Mouse (Mus musculus) kidney, embryonic 14.5 days (tissue): ENCODE data around the gene Coq5. TPM values are rescaled to one million over a fixed set of nuclear protein-coding genes. Genes with fewer than 3 reads are reported as not detected.

Experiments
- ATAC-seq: fragments of 200-750 bp; cut with Nextera tagmentation; 2 replicates; pipeline ENCODE4 v1.8.0; 2017; ENCODE audit warnings: moderate number of reproducible peaks, mild to moderate bottlenecking, moderate TSS enrichment, moderate library complexity; ENCODE audit not compliant: low FRiP score, low TSS enrichment
- H3K27ac ChIP-seq: fragments of 300-500 bp; sonication (generic); 2 replicates; pipeline ENCODE4 v1.5.1; 2014; ENCODE audit warnings: low read depth, mild to moderate bottlenecking, low read length, moderate library complexity, mixed read lengths
- H3K27me3 ChIP-seq: fragments of 300-500 bp; sonication (generic); 2 replicates; pipeline ENCODE4 v1.6.1; 2014; ENCODE audit warnings: mild to moderate bottlenecking, low read length; ENCODE audit not compliant: control insufficient read depth, insufficient read depth
- H3K36me3 ChIP-seq: fragments of 300-500 bp; sonication (generic); 2 replicates; pipeline ENCODE4 v1.6.1; 2014; ENCODE audit warnings: low read length, mixed read lengths; ENCODE audit not compliant: control insufficient read depth, insufficient read depth
- H3K4me1 ChIP-seq: fragments of 300-500 bp; sonication (generic); 2 replicates; pipeline ENCODE4 v1.6.1; 2014; ENCODE audit warnings: low read length, mixed read lengths; ENCODE audit not compliant: control insufficient read depth, insufficient read depth
- H3K4me2 ChIP-seq: fragments of 300-500 bp; sonication (generic); replicated peaks from 2 replicates; pipeline ENCODE4 v1.6.1; 2014; ENCODE audit warnings: low read depth, mild to moderate bottlenecking, low read length
- H3K4me3 ChIP-seq: fragments of 300-500 bp; sonication (generic); 2 replicates; pipeline ENCODE4 v1.5.1; 2014; ENCODE audit warnings: mild to moderate bottlenecking, low read length
- H3K9ac ChIP-seq: fragments of 300-500 bp; sonication (generic); 2 replicates; pipeline ENCODE4 v1.6.1; 2014; ENCODE audit warnings: low read depth, mild to moderate bottlenecking, low read length, moderate library complexity
- H3K9me3 ChIP-seq: fragments of 300-500 bp; sonication (generic); 2 replicates; pipeline ENCODE4 v1.6.1; 2016; ENCODE audit warnings: low read length; ENCODE audit not compliant: control insufficient read depth
- WGBS: fragments of 180-500 bp; shearing (Covaris S2); extraction: QIAGEN DNeasy Blood & Tissue Kit; methylation state at CpG from one replicate; pipeline ENCODE4 v1.1.7; 2014; 5-methylcytosine and 5-hydroxymethylcytosine counted together
- polyA plus RNA-seq: library from polyadenylated mRNA; unstranded; fragments of >200 nt; fragmentation: Nextera tagmentation; extraction: Ambion mirVana; gene quantifications from 2 replicates; pipeline ENCODE4 v1.2.1, GENCODE M21; 2014

Gene Coq5
- polyA plus RNA-seq, 1 experiment from 2014 or later = 58.8 TPM

GRCm38 (mm10) chr5:115262502-115263291, 16.8 kb upstream of the Coq5 start:
- Histone ChIP-seq H3K4me2 (no peak overlapping the region), H3K9me3 (no peaks in the 10 kb centered on the region), H3K36me3 (peaks cover 49% of the 10 kb centered on the region), H3K27ac (no peak overlapping the region), H3K27me3 (no peaks in the 10 kb centered on the region), H3K9ac (no peak overlapping the region), H3K4me3 (no peak overlapping the region), H3K4me1 (no peaks in the 10 kb centered on the region)
- WGBS = 90% methylated on average over 14 of the region's 14 CpGs
- no peak for ATAC-seq

DNA sequence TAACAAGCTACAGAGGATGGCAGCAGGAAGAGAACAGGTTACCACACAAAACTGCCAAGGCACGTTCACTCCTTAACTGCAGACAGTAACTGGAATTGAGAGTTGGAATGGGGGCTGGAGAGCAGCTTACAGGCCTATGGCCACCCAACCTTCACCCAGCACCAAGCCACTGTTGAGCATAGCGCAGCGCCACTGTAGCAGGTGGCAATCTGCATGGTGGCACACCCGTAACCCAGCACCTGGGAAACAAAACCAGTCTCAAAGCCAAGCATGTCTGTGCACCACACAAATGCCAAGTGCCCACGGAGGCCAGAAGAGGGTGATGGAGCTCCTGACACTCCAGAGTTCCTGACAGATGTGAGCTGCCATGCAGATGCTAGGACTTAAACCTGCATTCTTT, 13.1 kb upstream of the Coq5 start:
- Histone ChIP-seq H3K9me3 (no peaks in the 10 kb centered on the region), H3K36me3 (peaks cover 33% of the 10 kb centered on the region), H3K27me3 (no peaks in the 10 kb centered on the region), H3K4me3 (no peak overlapping the region), H3K27ac (no peak overlapping the region), H3K4me2 (no peak overlapping the region), H3K9ac (no peak overlapping the region), H3K4me1 (peaks cover 22% of the 10 kb centered on the region)
- WGBS = 87% methylated on average over 5 of the region's 5 CpGs
- no peak for ATAC-seq

DNA sequence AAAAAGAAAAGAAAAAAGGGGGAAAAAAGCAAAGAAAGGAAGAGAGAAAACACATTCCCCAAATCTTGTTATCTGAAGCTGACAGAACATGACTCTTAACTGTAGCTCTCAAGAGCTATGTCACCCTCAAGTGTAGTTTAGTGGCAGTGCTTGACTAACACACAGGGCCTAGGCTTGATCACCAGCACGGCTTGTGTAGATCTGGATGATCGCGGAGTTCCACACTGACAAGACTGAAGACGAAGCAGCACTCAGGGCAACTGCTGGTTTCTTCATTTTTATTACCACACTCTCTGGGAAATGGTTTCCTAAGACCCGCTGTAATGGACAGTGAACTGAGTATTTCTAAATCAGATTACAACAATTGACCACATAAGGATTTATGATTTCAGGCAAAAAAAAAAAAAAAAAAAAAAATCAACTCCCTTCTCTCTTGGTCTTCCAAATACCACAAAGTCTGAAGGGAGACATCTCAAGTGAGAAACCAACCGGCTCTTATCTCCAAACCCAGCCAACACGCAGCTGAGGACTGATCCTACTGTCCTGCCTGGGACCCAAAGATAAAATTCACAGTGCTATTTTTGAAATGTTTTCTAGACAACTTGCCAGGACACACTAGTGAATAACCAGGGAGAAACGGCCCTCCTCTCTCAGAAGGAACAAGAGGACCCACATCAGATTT, 12.5 kb upstream of the Coq5 start:
- Histone ChIP-seq H3K4me1 (peaks cover 23% of the 10 kb centered on the region), H3K36me3 (peaks cover 33% of the 10 kb centered on the region), H3K27ac (no peak overlapping the region), H3K4me3 (no peak overlapping the region), H3K4me2 (no peak overlapping the region), H3K9ac (no peak overlapping the region), H3K9me3 (no peaks in the 10 kb centered on the region), H3K27me3 (no peaks in the 10 kb centered on the region)
- 90% methylated on average over 8 of the region's 8 CpGs for WGBS
- ATAC-seq = no peak

DNA sequence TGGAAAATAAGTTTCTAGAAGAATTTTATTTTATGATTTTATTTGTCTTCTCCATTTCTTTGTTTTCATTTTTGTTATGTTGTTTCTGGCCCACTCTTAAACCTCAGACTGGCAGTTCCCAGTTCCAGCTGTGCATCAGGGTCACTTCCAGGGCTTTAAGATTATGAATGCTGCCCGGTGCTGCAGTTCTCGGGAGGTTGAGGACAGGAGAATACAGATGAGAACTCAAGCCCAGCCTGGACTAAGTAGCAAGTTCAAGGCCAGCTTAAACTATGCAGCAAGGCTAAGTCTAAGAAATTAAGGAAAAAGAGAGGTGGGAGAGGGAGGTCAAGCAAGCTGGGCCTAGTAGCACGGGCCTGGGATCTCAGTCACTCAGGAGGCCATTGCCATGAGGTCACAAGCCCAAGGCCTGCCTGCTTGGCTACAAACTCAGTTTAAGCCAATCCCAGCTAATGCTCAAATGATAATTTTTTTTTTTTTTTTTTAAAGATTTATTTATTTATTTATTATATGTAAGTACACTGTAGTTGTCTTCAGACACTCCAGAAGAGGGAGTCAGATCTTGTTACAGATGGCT, 11.9 kb upstream of the Coq5 start:
- Histone ChIP-seq H3K27me3 (no peaks in the 10 kb centered on the region), H3K4me2 (no peak overlapping the region), H3K36me3 (peaks cover 29% of the 10 kb centered on the region), H3K4me3 (no peak overlapping the region), H3K27ac (no peak overlapping the region; the same call in 1 of the 2 replicates), H3K4me1 (peaks cover 23% of the 10 kb centered on the region), H3K9ac (no peak overlapping the region), H3K9me3 (no peaks in the 10 kb centered on the region)
- no peak for ATAC-seq
- 85% methylated on average over 3 of the region's 3 CpGs for WGBS

DNA sequence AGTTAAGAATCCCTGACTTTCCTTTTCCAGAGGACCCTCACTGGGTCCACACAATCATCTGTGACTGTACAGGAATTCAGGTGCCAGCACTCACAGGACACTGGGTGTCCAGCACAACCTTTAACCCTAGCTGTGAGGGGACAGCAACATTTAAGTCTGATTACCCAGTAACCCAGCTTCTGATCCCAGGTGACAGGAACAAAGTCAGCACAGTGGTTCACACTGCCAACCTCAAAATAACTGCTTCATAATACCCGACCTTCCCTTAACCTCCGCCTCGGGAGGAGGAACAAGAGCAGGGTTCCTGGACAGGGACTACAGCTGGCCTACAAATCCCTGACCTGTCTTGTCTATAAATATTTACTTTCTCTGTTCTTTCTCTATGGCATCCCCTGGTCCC, 11.2 kb upstream of the Coq5 start:
- Histone ChIP-seq H3K4me1 (peaks cover 25% of the 10 kb centered on the region), H3K4me3 (no peak overlapping the region), H3K27ac (no peak overlapping the region), H3K27me3 (no peaks in the 10 kb centered on the region), H3K9ac (no peak overlapping the region), H3K4me2 (no peak overlapping the region), H3K36me3 (peaks cover 25% of the 10 kb centered on the region), H3K9me3 (no peaks in the 10 kb centered on the region)
- no peak for ATAC-seq
- WGBS = 64% methylated on average over 3 of the region's 3 CpGs

DNA sequence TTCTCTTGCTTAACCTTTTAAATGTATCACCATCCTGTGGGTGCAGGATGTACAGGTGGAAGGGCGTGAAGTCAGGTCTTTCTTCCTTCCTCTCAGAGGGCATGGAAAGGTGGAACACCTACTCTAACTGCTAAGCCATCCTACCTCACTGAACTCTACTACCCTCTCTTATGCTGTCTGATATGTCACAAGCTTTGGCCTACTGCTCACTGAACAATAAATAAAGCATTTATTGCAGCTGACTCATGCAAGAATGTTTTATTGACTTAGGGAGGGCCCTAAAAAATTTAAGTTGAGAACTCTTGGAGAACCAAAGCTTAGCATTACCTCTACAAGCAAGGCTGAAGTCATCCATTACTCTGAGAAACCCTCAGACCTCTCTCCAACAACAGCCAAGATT, 9.5 kb upstream of the Coq5 start:
- no peaks in the 10 kb centered on the region for H3K27me3 ChIP-seq
- H3K36me3 ChIP-seq = peaks cover 22% of the 10 kb centered on the region
- no peaks in the 10 kb centered on the region for H3K9me3 ChIP-seq
- ATAC-seq = no peak
- WGBS = 82% methylated on average over 1 of the region's 1 CpGs
- H3K4me3 ChIP-seq = peak overlapping the region; percentile 98; the same call in 1 of the 2 replicates
- H3K9ac ChIP-seq = no peak overlapping the region; the same call in 1 of the 2 replicates
- peaks cover 27% of the 10 kb centered on the region for H3K4me1 ChIP-seq
- H3K4me2 ChIP-seq = peak overlapping the region; percentile 89
- no peak overlapping the region for H3K27ac ChIP-seq

GRCm38 (mm10) chr5:115271931-115272811, 7.3 kb upstream of the Coq5 start:
- under 1% methylated on average over 71 of the region's 77 CpGs for WGBS
- peak; percentile 63 for ATAC-seq
- H3K4me2 ChIP-seq = peak overlapping the region; percentile 89
- H3K9ac ChIP-seq = peak overlapping the region; percentile 96
- peak overlapping the region; percentile 98 for H3K4me3 ChIP-seq
- no peaks in the 10 kb centered on the region for H3K27me3 ChIP-seq
- no peaks in the 10 kb centered on the region for H3K9me3 ChIP-seq
- peaks cover 13% of the 10 kb centered on the region for H3K36me3 ChIP-seq
- H3K27ac ChIP-seq = peak overlapping the region; percentile 83
- peaks cover 27% of the 10 kb centered on the region for H3K4me1 ChIP-seq

DNA sequence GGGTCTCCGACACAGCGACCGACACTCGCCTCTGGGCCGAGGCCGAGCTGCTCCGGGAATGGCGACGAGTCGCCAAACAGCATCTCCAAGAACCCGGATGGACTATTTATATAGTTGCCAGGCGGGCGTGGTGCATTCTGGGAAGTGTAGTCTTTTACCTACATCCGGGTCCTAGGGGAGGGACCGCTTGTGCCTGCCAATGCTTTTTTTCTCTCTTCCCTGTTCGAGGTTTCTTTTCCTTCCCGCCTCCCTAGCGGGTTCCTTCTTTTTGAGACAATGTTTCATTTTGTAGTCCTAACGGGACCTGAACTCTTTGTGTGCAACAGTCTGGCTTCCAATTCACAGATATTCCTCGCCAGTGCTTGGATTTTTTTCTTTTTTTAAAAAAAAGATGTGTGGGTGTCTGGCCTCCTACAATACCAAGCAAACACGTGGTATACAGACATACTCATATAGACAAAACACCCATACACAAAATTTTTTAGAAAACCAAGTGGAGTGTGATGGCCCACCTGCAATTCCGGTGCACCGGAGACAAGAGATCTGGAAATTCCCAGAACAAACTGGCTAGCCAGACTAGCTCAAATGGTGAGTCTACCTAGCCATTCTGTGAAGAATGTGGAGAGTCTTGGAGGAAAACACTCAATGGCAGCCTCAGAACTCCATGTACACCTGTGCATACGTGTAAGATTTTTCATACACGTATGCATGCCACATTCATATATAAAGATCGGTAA, 6.5 kb upstream of the Coq5 start, which contains the start of gene Rnf10:
Gene Rnf10 (minus strand): TSS at position 87 of the 737 bp plus-strand sequence.
- peak within 1 kb of the TSS; percentile 96 for H3K9ac ChIP-seq
- H3K4me1 ChIP-seq = peaks cover 27% of the 10 kb centered on the region
- peaks cover 13% of the 10 kb centered on the region for H3K36me3 ChIP-seq
- H3K4me2 ChIP-seq = peak within 1 kb of the TSS; percentile 89
- no peaks in the 10 kb centered on the region for H3K27me3 ChIP-seq
- WGBS = 15% methylated on average over 24 of the region's 26 CpGs
- ATAC-seq = peak; percentile 92
- H3K9me3 ChIP-seq = no peaks in the 10 kb centered on the region
- peak within 1 kb of the TSS; percentile 83 for H3K27ac ChIP-seq
- H3K4me3 ChIP-seq = peak within 1 kb of the TSS; percentile 98
